Mouse (Mus musculus) gastrocnemius, adult 8-10 months (tissue): Measurements from ENCODE around the gene Psmb5. TPM values are rescaled to one million over a fixed set of nuclear protein-coding genes. Genes with fewer than 3 reads are reported as not detected.

Experiments
- DNase-seq, 2 experiments: peaks; one replicate each; pipeline ENCODE4 v3.0.0; 2022; ENCODE audit warnings: low spot score in 2 of 2
- total RNA-seq, 4 experiments: library from RNA; stranded (reverse); gene quantifications; 2 replicates each; pipeline ENCODE4 v1.2.4; 2022

Psmb5 gene
- 100 to 1,000 TPM; 183 to 192 (median 187) TPM for total RNA-seq

GRCm38 (mm10) chr14:54617897-54618365, at the start of gene Psmb5:
Gene Psmb5, minus strand, starts transcription at chr14:54618022.
- peak; percentile 83 to 87 for DNase-seq

GRCm38 (mm10) chr14:54664477-54665222, 46.8 kb upstream of the Psmb5 start:
- no peak for DNase-seq

- no peak for DNase-seq
These were observed 42.2 kb upstream of the Psmb5 start for GRCm38 (mm10) chr14:54660009-54660408.

- DNase-seq: peak; percentile 79 to 86
These were observed 35.7 kb upstream of the Psmb5 start for GRCm38 (mm10) chr14:54653496-54653895.

- DNase-seq: no peak
These were observed 35.0 kb upstream of the Psmb5 start for GRCm38 (mm10) chr14:54652787-54653186.

- no peak for DNase-seq
These were observed 33.7 kb upstream of the Psmb5 start for GRCm38 (mm10) chr14:54651556-54651955.

GRCm38 (mm10) chr14:54650621-54651454, 33.0 kb upstream of the Psmb5 start:
- DNase-seq: peak; percentile 59 to 72

GRCm38 (mm10) chr14:54647900-54648299, 30.1 kb upstream of the Psmb5 start:
- DNase-seq: no peak

- DNase-seq: no peak
These were observed 29.2 kb upstream of the Psmb5 start for GRCm38 (mm10) chr14:54646898-54647636.

- no peak for DNase-seq
These were observed 28.6 kb upstream of the Psmb5 start for GRCm38 (mm10) chr14:54646455-54646854.

GRCm38 (mm10) chr14:54644294-54644693, 26.5 kb upstream of the Psmb5 start:
- no peak for DNase-seq

- DNase-seq: no peak
These were observed 25.2 kb upstream of the Psmb5 start for GRCm38 (mm10) chr14:54643011-54643410.

- no peak for DNase-seq
These were observed 24.6 kb upstream of the Psmb5 start for GRCm38 (mm10) chr14:54642224-54642944.

- DNase-seq: peak; percentile 63 to 66
These were observed 23.6 kb upstream of the Psmb5 start, which contains the start of gene Cdh24 for GRCm38 (mm10) chr14:54641305-54641969. Gene Cdh24, minus strand, starts transcription at chr14:54641364.

- DNase-seq: no peak
These were observed 23.1 kb upstream of the Psmb5 start, which contains the start of gene Gm17606 for GRCm38 (mm10) chr14:54640946-54641304. Gene Gm17606, plus strand, starts transcription at chr14:54640952.

GRCm38 (mm10) chr14:54640121-54640520, 22.3 kb upstream of the Psmb5 start:
- DNase-seq: no peak

GRCm38 (mm10) chr14:54638210-54638609, 20.4 kb upstream of the Psmb5 start:
- DNase-seq: no peak

GRCm38 (mm10) chr14:54636954-54637353, 19.1 kb upstream of the Psmb5 start:
- DNase-seq: no peak

- no peak for DNase-seq
These were observed 16.4 kb upstream of the Psmb5 start for GRCm38 (mm10) chr14:54634182-54634581.

GRCm38 (mm10) chr14:54632252-54632651, 14.4 kb upstream of the Psmb5 start:
- no peak for DNase-seq
